Mouse (Mus musculus) naive thymus-derived CD4-positive, alpha-beta T cell, adult 2 months (primary cell): ENCODE results near the gene Rcvrn.
A peak's percentile ranks its signal among the peaks of the same experiment; 100 is the strongest.

Experiments
- DNase-seq: peaks from one replicate; pipeline ENCODE4 v3.0.0-alpha.2; 2011; ENCODE audit warnings: low read depth

Gene Rcvrn

DNA sequence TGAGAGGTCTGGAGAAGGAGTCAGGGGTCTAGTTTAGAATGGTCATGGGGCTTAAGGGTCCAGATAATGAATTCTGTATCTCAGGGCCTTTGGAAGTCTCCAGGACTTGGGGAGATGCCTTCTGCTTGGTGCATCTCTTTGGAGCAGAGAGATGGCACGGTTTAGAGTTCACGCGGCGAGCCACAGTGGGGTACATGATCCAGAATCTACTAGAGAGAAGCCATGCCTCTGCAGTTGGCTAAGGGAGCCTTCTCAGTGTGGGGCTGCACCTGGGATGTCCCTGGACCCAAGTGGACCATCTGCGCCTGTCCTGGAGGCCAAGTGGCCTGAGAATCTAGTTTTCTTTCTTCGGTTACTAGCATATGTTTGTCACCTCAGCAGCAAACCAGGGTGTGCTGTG is 25.1 kb upstream of the Rcvrn start:
- DNase-seq, result no peak

DNA sequence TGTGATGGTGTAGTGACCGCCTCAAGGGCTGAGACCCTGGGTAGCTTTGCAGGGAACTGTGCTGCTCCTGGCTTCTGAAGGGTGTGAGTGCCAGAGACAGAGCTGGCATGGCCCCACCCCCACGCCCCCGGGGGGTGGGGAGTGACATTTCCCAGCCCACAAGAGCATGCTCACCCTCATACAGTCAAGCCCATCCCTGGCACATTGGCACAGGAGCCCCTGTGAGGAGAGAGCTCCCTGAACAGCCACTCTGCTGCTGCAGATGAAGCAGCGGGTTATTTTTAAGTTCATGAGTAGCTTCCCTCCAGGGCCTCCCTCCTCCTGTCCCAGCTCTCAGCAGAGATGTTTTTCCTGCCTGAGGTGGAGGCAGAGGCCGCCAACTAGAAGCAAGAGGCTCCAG is 23.0 kb upstream of the Rcvrn start:
- DNase-seq, result no peak

DNA sequence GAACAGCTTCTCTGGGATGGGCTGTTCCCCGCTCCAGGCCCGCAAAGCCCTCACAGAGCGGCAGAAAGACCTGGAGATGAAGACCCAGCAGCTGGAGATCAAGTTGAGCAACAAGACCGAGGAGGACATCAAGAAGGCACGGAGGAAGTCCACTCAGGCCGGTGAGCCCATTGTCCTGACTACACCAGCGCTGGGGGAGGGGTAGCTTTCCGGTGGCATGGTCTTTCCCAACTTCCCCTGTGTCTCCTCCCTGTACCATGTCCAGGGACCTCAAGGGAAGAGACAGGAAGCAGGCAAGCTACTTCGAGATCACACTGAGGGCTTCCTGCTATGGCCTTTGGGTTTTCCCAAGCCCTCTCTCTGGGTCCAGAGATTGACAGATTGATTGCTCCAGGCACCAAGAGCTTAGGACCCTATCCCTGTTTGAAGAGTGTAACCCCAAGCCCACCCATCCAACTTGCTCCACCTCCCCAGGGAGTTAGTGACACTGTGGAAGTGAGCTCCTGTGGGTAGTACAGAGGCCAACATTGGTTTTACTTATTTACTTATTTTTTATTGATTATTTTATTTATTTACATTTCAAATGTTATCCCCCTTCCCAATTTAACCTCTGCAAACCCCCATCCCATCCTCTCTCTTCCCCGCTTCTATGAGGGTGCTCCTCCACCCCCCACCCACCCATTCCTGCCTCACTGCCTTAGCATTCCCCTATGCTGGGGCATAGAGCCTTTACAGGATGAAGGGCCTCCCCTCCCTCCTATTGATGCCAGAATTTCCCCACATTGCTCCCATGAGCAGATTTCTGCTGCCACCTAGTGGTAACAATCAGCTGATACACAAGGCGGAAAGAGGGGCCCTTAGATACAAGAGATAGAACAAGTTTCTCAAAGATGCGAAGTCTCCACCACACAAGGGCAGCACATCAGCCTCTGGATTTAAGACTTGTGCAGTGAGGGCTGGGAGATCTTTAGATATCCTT is 19.3 kb upstream of the Rcvrn start:
- DNase-seq, result peak; percentile 37

DNA sequence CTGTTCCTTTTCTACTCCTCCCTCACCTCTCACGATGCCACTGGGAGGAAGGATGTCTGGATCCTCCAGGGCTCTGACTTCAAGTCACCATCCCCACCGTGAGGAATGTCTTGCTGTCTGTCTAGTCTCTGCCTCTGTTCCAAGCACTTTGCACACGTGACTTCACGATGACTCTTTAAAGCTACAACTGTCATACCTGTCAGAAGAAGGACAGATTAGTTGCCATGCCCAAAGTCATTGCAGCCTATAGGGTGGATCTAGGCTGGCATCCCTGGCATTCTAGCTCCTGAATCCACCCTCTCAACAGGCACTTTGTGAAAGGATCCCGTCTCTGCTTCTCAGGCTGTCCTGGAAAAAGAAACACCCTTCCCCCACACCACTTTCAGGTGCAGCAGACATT is 15.8 kb upstream of the Rcvrn start:
- no peak for DNase-seq

DNA sequence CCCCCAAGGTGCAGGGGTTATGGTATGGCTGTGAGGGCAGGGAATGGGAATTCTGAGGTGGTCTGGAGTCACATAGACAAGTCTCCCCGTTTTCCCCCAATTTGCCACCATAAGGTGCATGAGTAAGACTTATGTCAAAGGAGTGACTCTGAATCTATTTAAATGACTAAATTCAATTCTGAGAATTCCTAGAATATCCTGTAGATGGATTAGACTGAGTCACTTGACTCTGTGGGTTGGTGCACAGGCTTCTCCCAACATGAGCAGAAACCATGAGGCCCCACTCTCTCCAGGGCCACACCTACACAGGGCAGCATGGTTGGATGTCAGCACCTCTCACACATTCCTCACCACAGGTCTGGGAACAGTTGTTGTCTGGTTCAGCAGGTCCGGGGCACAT is 15.2 kb upstream of the Rcvrn start:
- no peak for DNase-seq

DNA sequence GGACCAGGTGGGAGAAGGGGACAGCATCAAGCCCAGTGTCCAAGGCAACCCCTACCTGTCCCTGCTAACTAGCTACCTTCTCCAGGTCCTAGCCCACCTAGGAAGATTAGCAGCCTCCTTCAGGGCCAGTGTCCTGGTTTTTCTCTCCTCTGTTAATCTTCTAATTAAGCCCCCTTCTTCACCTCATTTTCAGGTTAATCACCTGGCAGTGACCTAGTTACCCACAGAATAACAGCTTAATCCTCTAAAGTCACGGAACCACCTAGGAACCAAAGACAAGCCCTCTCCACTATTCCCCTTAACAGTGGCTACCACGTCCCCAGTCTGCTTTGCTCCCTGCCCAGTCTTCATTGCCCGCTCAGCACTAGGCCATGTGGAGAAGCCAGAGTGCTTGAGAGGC is 13.3 kb upstream of the Rcvrn start:
- DNase-seq, result no peak

DNA sequence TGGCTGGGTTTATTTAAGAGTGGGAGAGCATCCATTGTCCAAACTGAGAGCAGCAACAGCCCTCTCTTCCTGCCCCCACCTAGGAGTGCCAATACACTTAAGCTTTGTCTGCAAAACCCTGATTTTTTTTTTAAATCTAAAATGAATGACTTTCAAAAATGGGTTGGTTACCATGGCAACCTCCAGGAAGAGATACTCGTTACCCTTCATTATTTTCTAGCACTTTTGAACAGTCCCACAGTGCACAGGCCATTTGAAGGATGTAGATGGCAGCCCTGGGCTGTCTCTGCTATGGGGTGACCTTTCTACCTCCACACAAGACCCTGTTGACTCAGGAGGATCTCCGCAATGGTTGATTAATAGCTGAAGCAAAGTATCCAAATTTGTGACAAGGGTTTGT is 9.0 kb upstream of the Rcvrn start:
- no peak for DNase-seq

DNA sequence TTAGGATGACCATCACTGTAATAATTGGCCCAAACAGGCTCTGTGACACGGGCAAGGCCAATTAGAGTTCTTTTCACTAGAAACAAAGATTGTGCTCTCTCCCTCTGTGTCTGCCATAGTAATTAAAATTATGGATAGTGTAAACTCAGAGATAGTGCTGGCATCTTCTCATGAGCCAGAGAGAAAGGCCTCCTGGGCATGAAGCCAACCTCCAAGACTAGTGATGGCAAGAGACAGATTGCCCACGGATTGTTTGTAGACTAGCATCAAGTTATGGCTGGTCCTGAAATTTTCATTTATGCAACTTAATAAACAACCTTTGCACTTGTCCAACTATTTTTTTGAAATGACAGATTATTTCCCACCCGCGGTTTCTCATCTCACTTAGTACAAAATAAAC is 17.9 kb downstream of the Rcvrn start:
- no peak for DNase-seq

DNA sequence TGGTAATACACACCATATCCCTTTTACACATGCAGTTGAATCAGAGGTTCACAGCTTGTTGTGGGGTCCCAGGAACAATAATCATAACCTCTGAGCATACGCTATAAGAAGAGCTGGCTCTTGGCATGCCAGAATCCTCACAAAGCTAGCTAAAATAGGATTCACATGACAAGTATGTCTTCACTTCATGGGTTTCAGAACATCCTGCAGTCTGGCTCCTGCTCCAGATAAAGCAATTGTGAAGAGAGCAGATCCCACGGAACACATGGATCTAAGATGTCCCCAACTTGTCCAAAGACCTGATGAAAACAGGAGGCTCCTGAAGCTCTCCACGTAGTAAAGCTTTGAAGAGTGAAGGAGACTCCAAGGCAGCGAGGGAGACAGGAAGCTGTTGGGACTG is 20.3 kb downstream of the Rcvrn start:
- no peak for DNase-seq

DNA sequence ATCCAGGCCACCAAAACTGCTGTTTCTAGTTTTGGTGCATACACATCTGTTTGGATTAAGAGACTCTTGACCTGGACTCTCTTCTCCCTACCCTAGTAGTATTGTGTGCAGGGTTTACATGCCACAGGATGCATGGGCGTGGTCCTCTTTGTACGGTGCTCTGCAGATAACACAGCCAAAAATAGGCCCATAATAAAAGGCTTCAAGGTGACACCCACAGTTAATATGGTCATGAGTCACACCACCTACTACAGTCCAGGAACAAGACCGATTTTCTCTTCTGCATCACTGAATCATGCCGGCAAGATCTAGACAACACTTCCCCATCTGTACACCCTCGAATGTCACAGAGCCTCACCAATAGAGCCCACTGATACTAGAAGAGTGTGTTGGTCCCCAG is 26.4 kb downstream of the Rcvrn start:
- DNase-seq, result no peak

DNA sequence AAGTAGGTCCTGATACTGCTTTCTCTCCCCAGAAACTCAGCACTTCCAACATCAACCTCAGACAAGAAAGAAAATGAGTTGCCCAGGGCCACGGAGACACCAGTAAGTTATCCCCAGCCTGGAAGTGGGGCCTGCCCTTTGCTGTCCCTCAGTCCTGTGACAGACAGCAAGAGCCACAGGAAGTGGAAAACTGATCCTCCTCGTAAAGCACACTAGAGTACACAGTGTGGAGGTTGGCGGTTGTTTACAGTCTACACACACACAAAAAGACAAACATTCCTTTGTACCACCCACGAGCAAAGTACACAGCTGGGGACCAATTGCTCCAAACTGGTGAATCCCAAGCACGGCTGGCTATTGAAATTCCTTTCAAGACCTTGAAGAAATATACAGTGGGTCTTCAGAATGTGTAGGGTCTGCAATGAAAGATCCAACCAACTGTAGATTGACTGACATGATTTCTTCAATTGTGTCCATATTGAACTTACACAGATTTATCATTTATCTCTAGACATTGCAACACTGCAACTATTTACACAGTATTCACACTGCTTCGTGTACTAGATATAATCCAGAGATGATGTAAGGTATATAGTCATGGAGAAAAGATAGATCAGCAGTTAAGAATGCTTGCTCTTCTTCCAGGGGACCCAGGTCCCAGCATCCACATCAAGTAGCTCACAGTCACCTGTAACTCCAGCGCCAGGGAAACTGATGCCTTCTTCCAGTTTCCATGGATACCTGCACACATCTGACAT is 27.5 kb downstream of the Rcvrn start:
- DNase-seq, result no peak

DNA sequence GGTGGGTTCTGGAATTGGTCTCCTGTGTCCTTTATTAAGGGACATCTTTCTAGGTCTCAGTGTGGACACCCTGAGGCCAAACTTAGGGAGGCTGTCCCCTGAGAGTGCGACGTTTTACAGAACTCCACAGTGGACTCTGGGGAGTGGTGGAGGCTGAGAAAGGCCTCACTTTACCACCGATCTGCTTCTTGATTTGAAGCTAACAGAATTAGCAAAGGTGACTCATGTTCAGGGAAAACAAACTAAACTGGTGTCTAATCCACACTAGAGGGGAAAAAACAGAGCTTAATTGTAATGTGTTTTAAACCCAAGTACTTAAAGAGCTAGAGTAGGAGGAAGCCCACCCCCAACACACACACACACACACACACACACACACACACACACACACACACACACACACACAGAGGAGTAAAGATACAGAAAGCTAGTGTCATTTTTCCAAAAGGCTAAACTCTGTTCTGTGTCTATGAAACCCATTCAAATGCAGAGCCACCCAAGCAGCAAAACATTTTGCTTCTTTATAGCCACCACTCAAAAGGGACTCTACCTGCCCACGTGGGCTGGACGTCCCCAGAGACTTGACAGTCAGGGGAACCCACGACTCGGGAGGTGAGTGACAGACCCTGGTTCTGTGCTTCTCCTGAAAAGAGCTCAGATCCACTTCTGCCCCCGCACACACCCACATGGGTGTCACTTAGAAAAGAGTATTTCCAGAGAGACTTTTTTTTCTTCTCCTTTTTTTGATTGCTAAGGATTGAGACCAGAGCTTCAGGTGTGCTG is 28.3 kb downstream of the Rcvrn start:
- no peak for DNase-seq

DNA sequence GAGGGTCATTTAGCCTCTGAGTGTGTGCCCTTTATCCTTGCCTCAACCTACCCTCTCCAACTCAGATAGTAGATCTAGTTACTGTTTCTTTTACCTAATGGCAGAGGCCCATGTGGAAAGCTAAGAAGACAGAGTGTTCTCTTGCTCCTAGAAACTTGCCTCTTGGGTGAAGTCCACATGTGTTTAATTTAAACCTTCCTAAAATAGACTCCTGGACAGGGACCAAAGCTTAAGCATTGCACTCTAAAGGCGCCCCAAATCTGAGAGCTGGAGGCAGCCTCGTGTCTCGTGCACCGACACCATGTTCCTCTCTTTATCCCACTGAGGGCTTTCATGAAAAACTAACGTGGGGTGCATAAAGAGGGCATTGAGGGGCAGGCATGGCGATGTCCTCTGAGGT is 32.0 kb downstream of the Rcvrn start:
- DNase-seq, result no peak

DNA sequence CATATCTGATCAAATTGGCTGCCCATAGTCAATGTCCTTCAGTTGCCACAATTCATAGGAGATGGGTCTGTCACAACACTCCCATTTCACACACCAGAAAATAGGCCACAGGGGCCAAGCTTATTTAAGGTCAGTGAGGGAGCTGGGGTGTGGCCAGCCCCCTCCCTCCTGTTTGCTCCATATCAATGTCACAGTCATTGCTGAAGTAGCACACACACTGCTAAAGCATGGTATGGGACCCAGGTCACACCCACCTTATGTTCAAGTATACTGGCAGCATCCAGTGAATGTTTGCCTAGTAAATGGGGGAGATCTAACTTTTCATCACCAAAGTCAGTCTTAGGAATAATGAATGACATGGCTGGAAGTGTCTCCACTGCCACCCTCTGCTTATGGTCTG is 33.6 kb downstream of the Rcvrn start:
- DNase-seq, result no peak

DNA sequence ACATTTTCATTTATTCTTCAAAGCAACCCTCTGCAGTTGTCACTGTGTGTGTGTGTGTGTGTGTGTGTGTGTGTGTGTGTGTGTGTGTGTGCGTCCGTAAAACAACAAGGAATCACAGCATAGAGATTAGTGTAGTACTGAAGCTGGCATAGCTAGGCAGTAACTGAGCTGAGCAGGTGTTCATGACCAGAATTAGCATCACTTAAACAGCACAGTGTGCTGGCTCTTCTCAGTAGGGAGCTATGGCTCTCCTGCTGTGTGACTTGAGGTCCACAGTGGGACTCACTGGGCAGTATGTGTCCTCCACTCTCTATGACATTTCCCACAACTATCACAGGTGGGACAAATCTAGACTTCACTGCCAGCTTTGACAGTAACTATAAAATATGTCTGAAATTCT is 35.9 kb downstream of the Rcvrn start:
- DNase-seq, result no peak

DNA sequence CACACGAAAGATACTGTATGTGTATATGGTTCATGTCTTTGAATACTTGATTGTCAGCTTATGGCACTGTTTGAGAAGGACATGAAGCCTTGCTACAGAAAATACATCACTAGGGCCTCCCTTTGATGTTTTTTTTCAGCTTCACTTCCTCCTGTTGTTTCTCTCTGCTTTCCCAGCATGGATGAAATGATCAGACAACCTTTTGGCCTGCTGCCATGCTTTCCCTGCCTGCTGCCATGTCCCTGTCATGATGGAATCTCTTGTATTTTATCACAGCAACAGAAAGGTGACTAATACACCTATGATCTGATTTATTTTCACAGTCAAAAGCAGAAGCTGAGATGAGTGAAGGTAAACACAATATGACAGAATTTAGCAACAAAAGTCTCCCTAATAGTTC is 38.6 kb downstream of the Rcvrn start:
- no peak for DNase-seq

DNA sequence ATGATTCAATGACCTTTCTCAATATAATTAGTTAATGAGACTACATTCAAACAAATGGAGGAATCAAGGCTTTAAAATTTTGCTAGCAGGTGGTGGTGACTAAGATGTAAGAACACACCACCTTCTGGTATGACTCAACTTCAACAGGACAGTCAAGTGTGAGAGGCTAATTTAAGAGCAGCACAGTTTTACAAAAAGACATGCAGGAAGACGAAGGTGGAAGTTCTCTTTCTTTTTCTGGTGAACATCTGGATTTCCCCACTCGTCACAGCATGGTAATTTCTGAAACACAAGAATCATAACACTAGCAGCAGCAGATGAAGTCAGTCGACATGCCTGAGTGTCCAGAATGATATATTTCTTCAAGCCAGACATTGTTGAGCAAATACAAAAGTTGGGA is 39.5 kb downstream of the Rcvrn start:
- DNase-seq, result no peak

DNA sequence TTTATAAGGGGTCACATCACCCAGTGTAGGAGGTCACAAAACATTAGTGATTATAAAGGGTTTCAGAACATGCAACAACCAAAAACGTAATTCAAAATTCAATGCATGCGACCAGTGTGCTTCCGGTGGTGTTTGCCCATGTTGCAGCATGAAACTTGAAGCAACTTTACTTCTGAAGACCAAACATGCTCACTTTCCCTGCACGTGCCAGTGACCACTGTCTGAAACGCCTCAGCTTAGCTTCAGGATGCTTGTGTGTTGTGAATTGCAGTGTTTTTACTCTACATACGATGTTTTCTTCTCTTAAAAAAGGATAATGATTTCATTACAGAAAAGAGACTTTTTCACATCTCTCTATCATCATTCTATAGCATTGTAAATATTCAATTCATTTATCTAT is 43.2 kb downstream of the Rcvrn start:
- no peak for DNase-seq

DNA sequence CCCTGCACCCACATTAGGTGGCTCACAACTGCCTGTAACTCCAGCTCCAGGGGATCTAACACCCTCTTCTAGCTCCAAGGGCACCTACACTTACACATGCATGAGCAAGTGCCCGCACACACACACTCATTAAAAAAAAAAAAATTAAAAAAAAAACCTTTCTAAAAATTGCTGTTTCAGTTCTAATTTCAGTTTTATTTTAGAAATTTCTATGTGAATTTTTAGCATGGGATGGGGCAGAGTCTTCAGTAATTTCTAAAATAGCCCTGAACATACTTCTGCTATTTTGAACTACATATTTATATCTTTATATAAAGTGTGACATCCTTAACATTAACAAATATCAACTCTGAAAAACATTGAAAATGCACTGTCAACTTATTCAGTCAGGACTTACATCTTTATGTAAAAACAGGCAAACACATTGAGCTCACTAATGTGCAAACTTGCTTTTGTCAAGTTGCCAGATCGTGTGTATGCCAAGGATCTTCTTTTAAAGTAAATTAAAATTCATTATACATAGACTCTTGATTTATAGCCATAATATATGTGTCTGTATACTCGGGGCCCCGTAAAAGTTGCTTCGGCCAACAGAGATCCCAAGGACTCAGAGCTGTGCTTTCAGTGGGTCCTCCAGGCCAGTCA is 43.8 kb downstream of the Rcvrn start:
- no peak for DNase-seq

DNA sequence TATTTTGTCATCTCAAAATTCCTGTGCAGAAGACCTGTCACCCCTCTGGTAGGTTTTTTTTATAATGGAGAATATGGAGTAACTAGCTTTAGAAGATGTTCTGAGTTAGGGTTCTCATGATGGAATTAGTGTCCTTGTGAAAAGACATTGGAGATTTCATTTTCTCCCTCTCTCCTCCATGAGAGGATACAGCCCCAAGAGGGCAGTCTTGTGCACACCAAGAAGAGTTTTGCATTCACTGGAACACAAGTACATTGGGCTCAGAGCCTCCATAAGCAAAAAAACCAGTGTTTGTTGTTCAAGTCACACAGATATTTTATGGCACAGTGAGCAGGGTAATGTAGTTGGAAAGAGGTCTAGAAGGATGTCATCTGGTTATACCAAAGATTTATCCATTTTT is 46.4 kb downstream of the Rcvrn start:
- no peak for DNase-seq
